Mouse (Mus musculus): Measurements from ENCODE around the gene Gabarapl1. TPM values are rescaled to one million over a fixed set of nuclear protein-coding genes. Genes with fewer than 3 reads are reported as not detected.

The Gabarapl1 gene
- polyA plus RNA-seq, 1 experiment: 296 TPM

DNA sequence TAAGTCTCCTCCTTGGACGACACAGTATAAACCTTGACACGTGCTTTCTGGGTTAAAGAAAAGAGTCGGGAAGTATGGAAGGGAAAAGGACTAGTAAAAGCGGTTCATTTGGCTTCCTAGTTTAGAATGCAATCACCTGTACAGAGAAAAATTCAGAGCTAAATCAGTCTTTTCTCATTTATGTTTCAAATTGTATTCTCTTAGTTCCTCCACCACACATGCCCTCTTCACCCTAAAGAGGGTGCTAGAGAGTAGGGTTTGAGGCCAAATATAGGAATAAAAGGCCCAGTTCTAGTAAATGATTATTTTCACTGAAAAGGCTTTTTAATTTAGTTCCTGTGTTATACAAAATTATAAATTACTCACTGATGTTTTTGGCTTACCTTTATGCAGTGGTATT lies 48.3 kb downstream of the Gabarapl1 start:
- no peaks in the 10 kb centered on the region for H3K4me1 ChIP-seq (ENCODE audit: control insufficient read depth, insufficient read depth, low read length)
- no peaks in the 10 kb centered on the region for H3K27me3 ChIP-seq (ENCODE audit: control insufficient read depth, insufficient read depth, low read length)
- TF ChIP-seq CTCF (IDR thresholded peaks at IDR 0.05; ENCODE audit: control insufficient read depth, insufficient read depth, insufficient replicate concordance, low read depth, low read length) (no peak), POLR2A (IDR thresholded peaks at IDR 0.05; ENCODE audit: control insufficient read depth, low read depth, low read length) (no peak)
- no peak overlapping the region for H3K4me3 ChIP-seq (ENCODE audit: control insufficient read depth, low read depth, low read length)
- H3K27ac ChIP-seq (ENCODE audit: control insufficient read depth, insufficient read depth, low read depth, low read length): no peak overlapping the region
- no peaks in the 10 kb centered on the region for H3K36me3 ChIP-seq (ENCODE audit: control insufficient read depth, insufficient read depth, low read length)

DNA sequence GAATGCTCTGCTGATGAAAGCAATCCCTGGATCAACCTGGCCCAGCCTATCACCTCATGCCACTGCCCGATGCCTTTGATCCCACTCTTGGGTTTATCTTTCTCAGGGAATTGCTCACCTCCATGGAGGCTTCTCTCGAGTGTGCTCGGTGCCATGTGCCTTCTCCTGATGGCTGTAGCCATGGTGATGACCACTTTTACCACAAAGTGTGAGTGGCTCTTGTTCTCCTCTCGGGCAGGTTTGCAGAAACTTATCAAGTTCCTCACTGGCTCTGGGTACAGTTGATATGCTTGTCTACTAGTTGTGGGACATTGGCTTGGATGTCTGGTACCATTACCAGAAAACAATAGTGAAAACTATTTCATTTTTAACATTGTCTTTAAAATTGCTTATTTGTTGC lies 48.9 kb downstream of the Gabarapl1 start:
- TF ChIP-seq CTCF (IDR thresholded peaks at IDR 0.05; ENCODE audit: control insufficient read depth, insufficient read depth, insufficient replicate concordance, low read depth, low read length): no peak
- TF ChIP-seq POLR2A (IDR thresholded peaks at IDR 0.05; ENCODE audit: control insufficient read depth, low read depth, low read length): no peak
- H3K4me3 ChIP-seq (ENCODE audit: control insufficient read depth, low read depth, low read length): no peak overlapping the region
- no peak overlapping the region for H3K27ac ChIP-seq (ENCODE audit: control insufficient read depth, insufficient read depth, low read depth, low read length)
- H3K36me3 ChIP-seq (ENCODE audit: control insufficient read depth, insufficient read depth, low read length): no peaks in the 10 kb centered on the region
- H3K4me1 ChIP-seq (ENCODE audit: control insufficient read depth, insufficient read depth, low read length): no peaks in the 10 kb centered on the region
- no peaks in the 10 kb centered on the region for H3K27me3 ChIP-seq (ENCODE audit: control insufficient read depth, insufficient read depth, low read length)

DNA sequence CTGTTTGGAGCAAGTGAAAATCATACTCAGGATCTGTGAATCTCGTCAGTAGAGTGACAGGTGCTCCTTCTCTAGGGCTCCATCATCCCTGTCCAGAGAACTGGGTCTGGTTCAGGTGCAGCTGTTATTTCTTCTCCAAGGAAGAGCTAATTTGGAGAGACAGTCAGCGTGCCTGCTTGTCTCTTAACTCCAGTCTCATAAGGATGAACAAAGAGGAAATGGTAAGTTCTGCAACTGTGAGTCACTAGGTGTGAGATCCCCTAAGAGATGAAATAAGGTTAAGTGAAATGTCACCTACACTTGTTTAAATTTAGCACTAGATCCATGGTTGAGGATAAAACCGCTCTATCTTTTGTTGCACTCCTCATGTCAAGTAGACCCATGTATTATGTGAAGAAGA lies 50.1 kb downstream of the Gabarapl1 start:
- no peaks in the 10 kb centered on the region for H3K4me1 ChIP-seq (ENCODE audit: control insufficient read depth, insufficient read depth, low read length)

DNA sequence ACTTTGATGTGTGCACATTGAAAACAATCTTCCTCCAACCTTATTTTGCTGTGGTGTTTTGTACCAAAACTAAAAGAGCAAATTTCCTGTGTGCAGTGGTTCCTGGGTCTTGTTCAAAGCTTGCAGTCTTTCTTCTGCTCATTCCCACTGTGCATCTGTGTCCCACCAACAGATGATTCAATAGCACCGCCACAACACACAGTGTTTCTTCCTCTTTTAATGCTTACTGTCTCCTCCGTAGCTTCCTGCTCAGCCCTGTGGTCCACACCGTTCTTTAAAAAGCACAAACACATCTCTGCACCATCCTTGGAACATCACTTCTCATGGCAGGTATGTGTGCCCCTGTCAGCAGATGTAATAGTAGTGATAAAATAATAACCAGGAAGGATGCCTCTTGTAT lies 58.5 kb downstream of the Gabarapl1 start, which contains the start of gene Klrd1:
Klrd1 (plus strand) TSS at position 275 of the 400 bp plus-strand sequence.
- Histone ChIP-seq H3K27ac (ENCODE audit: control insufficient read depth, insufficient read depth, low read depth, low read length) (no peak within 1 kb of the TSS), H3K36me3 (ENCODE audit: control insufficient read depth, insufficient read depth, low read length) (no peaks in the 10 kb centered on the region), H3K4me1 (ENCODE audit: control insufficient read depth, insufficient read depth, low read length) (no peaks in the 10 kb centered on the region), H3K4me3 (ENCODE audit: control insufficient read depth, low read depth, low read length) (no peak within 1 kb of the TSS), H3K27me3 (ENCODE audit: control insufficient read depth, insufficient read depth, low read length) (no peaks in the 10 kb centered on the region)
- TF ChIP-seq POLR2A (IDR thresholded peaks at IDR 0.05; ENCODE audit: control insufficient read depth, low read depth, low read length) (no peak), CTCF (IDR thresholded peaks at IDR 0.05; ENCODE audit: control insufficient read depth, insufficient read depth, insufficient replicate concordance, low read depth, low read length) (no peak)

More for the DNA sequence above, 50.1 kb downstream of the Gabarapl1 start:
- Histone ChIP-seq H3K4me3 (ENCODE audit: control insufficient read depth, low read depth, low read length) (no peak overlapping the region), H3K36me3 (ENCODE audit: control insufficient read depth, insufficient read depth, low read length) (no peaks in the 10 kb centered on the region), H3K27me3 (ENCODE audit: control insufficient read depth, insufficient read depth, low read length) (no peaks in the 10 kb centered on the region), H3K27ac (ENCODE audit: control insufficient read depth, insufficient read depth, low read depth, low read length) (no peak overlapping the region)
- TF ChIP-seq CTCF (IDR thresholded peaks at IDR 0.05; ENCODE audit: control insufficient read depth, insufficient read depth, insufficient replicate concordance, low read depth, low read length) (no peak), POLR2A (IDR thresholded peaks at IDR 0.05; ENCODE audit: control insufficient read depth, low read depth, low read length) (no peak)

Other genes starting within 250 kb of the Gabarapl1 start
- gene 4922502D21Rik, start 201.4 kb upstream of the Gabarapl1 start, polyA plus RNA-seq (2012; rRNA removed): 661 and 905 TPM in 2 replicates
- 0.21 and 0.28 TPM in 2 replicates for gene Clec12a, start 190.5 kb upstream of the Gabarapl1 start, polyA plus RNA-seq (2012; rRNA removed)
- 3.6 and 7.1 TPM in 2 replicates for gene Clec12b, start 147.3 kb upstream of the Gabarapl1 start, polyA plus RNA-seq (2012; rRNA removed)
- gene Clec1b, start 135.9 kb upstream of the Gabarapl1 start, polyA plus RNA-seq (2012; rRNA removed): 0.04 TPM in 1 of 2 replicates, not detected in the other
- gene Clec9a, start 124.3 kb upstream of the Gabarapl1 start, polyA plus RNA-seq (2012; rRNA removed): 0.06 TPM in 1 of 2 replicates, not detected in the other
- 0.02 TPM in 1 of 2 replicates, not detected in the other for gene Clec1a, start 81.2 kb upstream of the Gabarapl1 start, polyA plus RNA-seq (2012; rRNA removed)
- 0.06 and 0.12 TPM in 2 replicates for gene Olr1, start 26.0 kb upstream of the Gabarapl1 start, polyA plus RNA-seq (2012; rRNA removed)
- not detected in 2 replicates for gene Tmem52b, start 20.6 kb upstream of the Gabarapl1 start, polyA plus RNA-seq (2012; rRNA removed)
- 0.14 TPM in 2 replicates for gene Klre1, start 44.7 kb downstream of the Gabarapl1 start, polyA plus RNA-seq (2012; rRNA removed)
- not detected in 2 replicates for gene Klrd1, start 58.6 kb downstream of the Gabarapl1 start, polyA plus RNA-seq (2012; rRNA removed)
- gene Klrk1, start 90.7 kb downstream of the Gabarapl1 start, polyA plus RNA-seq (2012; rRNA removed): not detected in 2 replicates
- not detected in 2 replicates for gene Klrc3, start 110.2 kb downstream of the Gabarapl1 start, polyA plus RNA-seq (2012; rRNA removed)
- gene Klrc2, start 127.5 kb downstream of the Gabarapl1 start, polyA plus RNA-seq (2012; rRNA removed): not detected in 2 replicates
- not detected in 2 replicates for gene Klrc1, start 145.8 kb downstream of the Gabarapl1 start, polyA plus RNA-seq (2012; rRNA removed)
- not detected in 2 replicates for gene Klri1, start 184.0 kb downstream of the Gabarapl1 start, polyA plus RNA-seq (2012; rRNA removed)
- not detected in 2 replicates for gene Klri2, start 207.3 kb downstream of the Gabarapl1 start, polyA plus RNA-seq (2012; rRNA removed)

All from testis, adult 2 months (tissue).